Mouse (Mus musculus) midbrain, embryonic 16.5 days (tissue): ENCODE measurements around the gene 1700024P04Rik. TPM values are rescaled to one million over a fixed set of nuclear protein-coding genes. Genes with fewer than 3 reads are reported as not detected.

Experiments
- ATAC-seq: fragments of 200-750 bp; cut with Nextera tagmentation; 2 replicates; pipeline ENCODE4 v1.8.0; 2017; ENCODE audit warnings: moderate TSS enrichment
- H3K27ac ChIP-seq: fragments of 300-500 bp; sonication (generic); 2 replicates; pipeline ENCODE4 v1.5.1; 2014; ENCODE audit warnings: mild to moderate bottlenecking, low read length, mixed read lengths
- H3K27me3 ChIP-seq: fragments of 300-500 bp; sonication (generic); 2 replicates; pipeline ENCODE4 v1.6.1; 2014; ENCODE audit warnings: low read depth, low read length, mixed read lengths; ENCODE audit not compliant: control insufficient read depth, insufficient read depth
- H3K36me3 ChIP-seq: fragments of 300-500 bp; sonication (generic); 2 replicates; pipeline ENCODE4 v1.6.1; 2014; ENCODE audit warnings: mild to moderate bottlenecking, low read length, moderate library complexity, mixed read lengths; ENCODE audit not compliant: control insufficient read depth, insufficient read depth
- H3K4me1 ChIP-seq: fragments of 300-500 bp; sonication (generic); 2 replicates; pipeline ENCODE4 v1.6.1; 2014; ENCODE audit warnings: mild to moderate bottlenecking, low read length, mixed read lengths; ENCODE audit not compliant: control insufficient read depth, insufficient read depth
- H3K4me2 ChIP-seq: fragments of 300-500 bp; sonication (generic); 2 replicates; pipeline ENCODE4 v1.6.1; 2014; ENCODE audit warnings: mild to moderate bottlenecking, low read length, mixed read lengths
- H3K4me3 ChIP-seq: fragments of 300-500 bp; sonication (generic); 2 replicates; pipeline ENCODE4 v1.5.1; 2014; ENCODE audit warnings: low read depth, mild to moderate bottlenecking, low read length, moderate library complexity, mixed read lengths
- H3K9ac ChIP-seq: fragments of 300-500 bp; sonication (generic); 2 replicates; pipeline ENCODE4 v1.6.1; 2014; ENCODE audit warnings: low read depth, low read length, mixed read lengths
- H3K9me3 ChIP-seq: fragments of 300-500 bp; sonication (generic); replicated peaks from 2 replicates; pipeline ENCODE4 v1.6.1; 2014; ENCODE audit warnings: mild to moderate bottlenecking, low read length, mixed read lengths; ENCODE audit not compliant: control insufficient read depth, poor library complexity, severe bottlenecking
- WGBS: fragments of 180-500 bp; shearing (Covaris S2); extraction: QIAGEN DNeasy Blood & Tissue Kit; methylation state at CpG from one replicate; pipeline ENCODE4 v1.1.7; 2014; 5-methylcytosine and 5-hydroxymethylcytosine counted together
- polyA plus RNA-seq: library from polyadenylated mRNA; unstranded; fragments of >200 nt; fragmentation: Nextera tagmentation; extraction: Ambion mirVana; gene quantifications from 2 replicates; pipeline ENCODE4 v1.2.1, GENCODE M21; 2015

1700024P04Rik gene
- not detected in 2 replicates for polyA plus RNA-seq

DNA sequence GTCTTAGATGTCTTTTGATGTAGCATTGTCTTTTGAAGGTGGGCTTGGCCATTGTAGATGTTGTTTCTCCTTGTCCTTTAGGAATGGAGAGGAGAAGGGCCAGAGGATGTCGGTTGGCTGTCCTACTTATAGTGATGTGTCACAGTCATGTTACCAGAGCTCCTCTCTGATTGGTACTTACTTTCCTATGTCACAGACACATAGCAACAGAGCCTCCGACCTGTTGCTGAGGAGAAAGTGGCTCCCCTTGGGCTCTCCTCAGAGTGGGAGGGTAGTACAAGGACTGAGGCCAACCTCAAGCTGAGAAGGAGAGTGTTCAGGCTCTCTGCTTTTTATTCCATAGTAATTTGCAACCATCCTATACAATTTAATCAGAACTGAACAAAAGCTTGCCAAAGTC, at the start of gene 1700024P04Rik:
Gene 1700024P04Rik (minus strand): TSS at position 101 of the 400 bp plus-strand sequence.
- WGBS: 66% methylated on average over 2 of the region's 2 CpGs

DNA sequence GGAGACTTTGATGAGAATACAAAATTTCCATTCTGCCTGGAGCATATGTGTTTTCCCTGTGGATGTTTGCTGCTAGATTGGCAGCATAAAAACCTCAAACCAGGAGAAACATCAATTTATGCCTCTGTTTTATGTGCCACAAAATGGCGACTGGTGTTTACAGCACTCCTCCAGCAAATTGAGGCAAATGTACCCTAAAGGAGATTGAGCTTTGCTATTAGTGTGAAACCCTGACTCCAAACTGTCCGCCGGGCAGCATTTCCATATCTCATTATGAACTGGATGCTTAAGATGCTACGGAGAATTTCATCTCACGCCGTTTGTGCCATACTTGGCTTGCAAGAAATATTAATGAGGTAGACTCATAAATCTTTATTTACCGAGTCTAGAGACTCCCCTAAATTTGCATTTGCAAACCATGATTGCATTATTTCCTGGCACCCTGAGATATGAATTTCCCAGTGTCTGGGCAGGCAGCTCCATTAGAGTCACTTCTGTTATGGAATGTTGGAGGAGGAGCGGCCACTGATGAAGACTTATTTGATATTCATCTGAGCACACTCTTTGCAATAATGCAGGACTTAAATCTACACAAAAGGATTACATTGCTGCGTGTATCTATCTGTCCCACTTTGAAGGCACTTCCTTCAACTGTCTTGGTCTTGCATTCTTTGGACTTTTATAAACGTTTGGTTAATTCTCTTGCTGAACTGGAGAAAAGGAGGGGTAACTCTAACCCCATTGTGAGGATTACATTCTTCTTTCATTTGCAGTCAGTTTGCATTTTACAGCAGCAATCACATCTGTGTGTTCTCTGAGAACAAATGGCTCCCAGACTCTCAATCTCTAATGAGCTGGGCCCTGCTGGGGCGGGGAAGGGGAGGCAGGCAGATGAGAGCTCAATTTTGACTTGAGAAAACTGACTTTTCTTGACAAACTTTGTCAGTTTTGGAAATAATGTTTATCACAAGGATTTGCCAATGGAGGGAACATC, 47.2 kb upstream of the 1700024P04Rik start:
- H3K36me3 ChIP-seq: no peaks in the 10 kb centered on the region
- H3K4me2 ChIP-seq: peak overlapping the region; percentile 19
- H3K4me1 ChIP-seq: peaks cover 26% of the 10 kb centered on the region
- peak; percentile 55 for ATAC-seq
- no peak overlapping the region; the same call in 1 of the 2 replicates for H3K9ac ChIP-seq
- no peaks in the 10 kb centered on the region for H3K9me3 ChIP-seq
- H3K27ac ChIP-seq: peak overlapping the region; percentile 76
- H3K4me3 ChIP-seq: no peak overlapping the region
- H3K27me3 ChIP-seq: no peaks in the 10 kb centered on the region
- WGBS: 21% methylated on average over 11 of the region's 11 CpGs

More for the DNA sequence above, at the start of gene 1700024P04Rik:
- no peak for ATAC-seq
- H3K4me2 ChIP-seq: no peak within 1 kb of the TSS
- H3K4me3 ChIP-seq: no peak within 1 kb of the TSS
- no peaks in the 10 kb centered on the region for H3K36me3 ChIP-seq
- H3K9ac ChIP-seq: no peak within 1 kb of the TSS
- H3K9me3 ChIP-seq: no peaks in the 10 kb centered on the region
- no peaks in the 10 kb centered on the region for H3K27me3 ChIP-seq
- H3K4me1 ChIP-seq: no peaks in the 10 kb centered on the region
- H3K27ac ChIP-seq: no peak within 1 kb of the TSS

GRCm38 (mm10) chr13:99030579-99031200, 46.3 kb upstream of the 1700024P04Rik start:
- Histone ChIP-seq H3K4me2 (peak overlapping the region; percentile 19), H3K9me3 (no peaks in the 10 kb centered on the region), H3K27me3 (no peaks in the 10 kb centered on the region), H3K9ac (no peak overlapping the region; the same call in 1 of the 2 replicates), H3K27ac (peak overlapping the region; percentile 76), H3K4me1 (peaks cover 26% of the 10 kb centered on the region), H3K4me3 (no peak overlapping the region), H3K36me3 (no peaks in the 10 kb centered on the region)
- 16% methylated on average over 15 of the region's 15 CpGs for WGBS
- peak; percentile 69 for ATAC-seq

- Histone ChIP-seq H3K4me1 (peaks cover 17% of the 10 kb centered on the region), H3K4me2 (no peak overlapping the region), H3K4me3 (no peak overlapping the region), H3K9me3 (no peaks in the 10 kb centered on the region), H3K36me3 (no peaks in the 10 kb centered on the region), H3K27ac (no peak overlapping the region), H3K27me3 (no peaks in the 10 kb centered on the region), H3K9ac (no peak overlapping the region)
- no peak for ATAC-seq
- 80% methylated on average over 5 of the region's 5 CpGs for WGBS
Measured at GRCm38 (mm10) chr13:99025268-99025667, 40.9 kb upstream of the 1700024P04Rik start.

GRCm38 (mm10) chr13:99022036-99022435, 37.7 kb upstream of the 1700024P04Rik start:
- H3K4me1 ChIP-seq: peaks cover 7% of the 10 kb centered on the region
- no peaks in the 10 kb centered on the region for H3K27me3 ChIP-seq
- no peak overlapping the region for H3K4me2 ChIP-seq
- peak; percentile 55; the same call in 1 of the 2 replicates for ATAC-seq
- no peaks in the 10 kb centered on the region for H3K36me3 ChIP-seq
- H3K9ac ChIP-seq: no peak overlapping the region
- peak overlapping the region; percentile 39; the same call in 1 of the 2 replicates for H3K27ac ChIP-seq
- no peaks in the 10 kb centered on the region for H3K9me3 ChIP-seq
- H3K4me3 ChIP-seq: no peak overlapping the region
- 48% methylated on average over 7 of the region's 7 CpGs for WGBS

DNA sequence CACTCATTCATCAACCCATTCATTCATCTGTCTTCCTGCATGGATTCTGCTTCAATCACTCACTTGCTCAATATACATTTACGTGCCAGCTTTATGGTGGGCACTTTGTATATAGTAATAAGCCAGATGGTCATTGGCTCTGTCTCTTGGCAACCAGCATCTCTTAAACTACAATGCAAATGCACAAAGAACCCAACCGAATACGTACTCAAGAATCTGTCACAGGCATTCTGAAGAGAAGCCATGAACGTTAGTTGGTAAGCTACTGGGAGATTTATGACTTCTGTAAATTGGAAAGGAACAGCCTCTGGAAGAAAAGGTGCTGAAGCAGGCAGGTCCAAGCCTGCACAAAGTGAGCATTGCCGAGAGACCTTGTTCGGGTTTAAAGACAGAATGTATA, 36.8 kb upstream of the 1700024P04Rik start:
- WGBS: 73% methylated on average over 6 of the region's 6 CpGs
- no peak for ATAC-seq
- no peaks in the 10 kb centered on the region for H3K36me3 ChIP-seq
- no peak overlapping the region for H3K9ac ChIP-seq
- no peaks in the 10 kb centered on the region for H3K27me3 ChIP-seq
- peaks cover 7% of the 10 kb centered on the region for H3K4me1 ChIP-seq
- H3K4me3 ChIP-seq: no peak overlapping the region
- no peak overlapping the region for H3K27ac ChIP-seq
- H3K9me3 ChIP-seq: no peaks in the 10 kb centered on the region
- no peak overlapping the region for H3K4me2 ChIP-seq

DNA sequence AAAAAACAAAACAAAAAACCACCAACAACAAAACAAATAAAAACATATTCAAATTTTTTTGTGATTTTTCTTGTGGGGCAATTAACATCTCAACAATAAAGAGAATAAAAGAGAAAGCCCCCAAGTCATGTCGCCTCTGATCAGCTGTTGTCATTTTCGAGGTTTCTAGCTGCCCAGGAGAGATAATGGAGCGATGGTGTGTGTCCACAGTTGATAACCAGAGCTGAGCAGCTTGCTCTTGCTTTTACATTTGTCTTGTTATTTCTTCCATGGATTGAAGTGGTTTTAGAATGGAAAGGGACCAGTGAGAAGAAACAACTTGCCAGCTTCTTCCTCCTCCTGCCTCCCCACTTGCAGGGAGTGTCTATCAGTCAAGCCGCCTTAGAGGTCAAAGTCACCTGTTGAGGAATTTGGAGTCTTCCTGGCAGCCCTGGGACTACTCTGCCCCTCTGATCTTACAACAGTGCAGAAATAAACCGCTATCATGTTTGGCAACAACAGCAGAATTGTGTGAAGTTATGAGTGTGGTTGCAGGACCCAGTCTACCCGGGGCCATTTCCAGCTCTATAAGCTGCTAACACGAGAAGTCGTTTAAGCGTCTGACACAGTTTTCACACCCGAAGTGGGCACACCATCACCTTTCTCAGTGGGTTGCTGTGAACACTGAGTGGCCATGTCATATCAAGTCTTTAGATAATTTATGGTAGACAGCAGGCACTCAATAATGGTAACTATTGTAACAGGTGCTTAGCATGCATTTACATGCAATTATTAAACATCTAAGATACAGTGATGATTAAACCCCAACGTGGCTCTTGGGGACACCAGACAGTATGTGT, 35.7 kb upstream of the 1700024P04Rik start:
- ATAC-seq: no peak
- no peaks in the 10 kb centered on the region for H3K27me3 ChIP-seq
- no peak overlapping the region for H3K9ac ChIP-seq
- no peak overlapping the region for H3K4me2 ChIP-seq
- no peak overlapping the region for H3K4me3 ChIP-seq
- H3K36me3 ChIP-seq: no peaks in the 10 kb centered on the region
- H3K27ac ChIP-seq: no peak overlapping the region
- H3K4me1 ChIP-seq: peaks cover 7% of the 10 kb centered on the region
- H3K9me3 ChIP-seq: no peaks in the 10 kb centered on the region
- WGBS: 91% methylated on average over 11 of the region's 11 CpGs

- no peaks in the 10 kb centered on the region for H3K27me3 ChIP-seq
- WGBS: 59% methylated on average over 15 of the region's 15 CpGs
- H3K9ac ChIP-seq: no peak overlapping the region
- H3K27ac ChIP-seq: no peak overlapping the region
- no peaks in the 10 kb centered on the region for H3K36me3 ChIP-seq
- no peak overlapping the region for H3K4me2 ChIP-seq
- H3K9me3 ChIP-seq: no peaks in the 10 kb centered on the region
- no peak overlapping the region for H3K4me3 ChIP-seq
- ATAC-seq: no peak
- peaks cover 7% of the 10 kb centered on the region for H3K4me1 ChIP-seq
Measured at GRCm38 (mm10) chr13:99018526-99019201, 34.3 kb upstream of the 1700024P04Rik start.
